ENCODE assay signal across 24 mouse cellular contexts in the genomic region with DNA sequence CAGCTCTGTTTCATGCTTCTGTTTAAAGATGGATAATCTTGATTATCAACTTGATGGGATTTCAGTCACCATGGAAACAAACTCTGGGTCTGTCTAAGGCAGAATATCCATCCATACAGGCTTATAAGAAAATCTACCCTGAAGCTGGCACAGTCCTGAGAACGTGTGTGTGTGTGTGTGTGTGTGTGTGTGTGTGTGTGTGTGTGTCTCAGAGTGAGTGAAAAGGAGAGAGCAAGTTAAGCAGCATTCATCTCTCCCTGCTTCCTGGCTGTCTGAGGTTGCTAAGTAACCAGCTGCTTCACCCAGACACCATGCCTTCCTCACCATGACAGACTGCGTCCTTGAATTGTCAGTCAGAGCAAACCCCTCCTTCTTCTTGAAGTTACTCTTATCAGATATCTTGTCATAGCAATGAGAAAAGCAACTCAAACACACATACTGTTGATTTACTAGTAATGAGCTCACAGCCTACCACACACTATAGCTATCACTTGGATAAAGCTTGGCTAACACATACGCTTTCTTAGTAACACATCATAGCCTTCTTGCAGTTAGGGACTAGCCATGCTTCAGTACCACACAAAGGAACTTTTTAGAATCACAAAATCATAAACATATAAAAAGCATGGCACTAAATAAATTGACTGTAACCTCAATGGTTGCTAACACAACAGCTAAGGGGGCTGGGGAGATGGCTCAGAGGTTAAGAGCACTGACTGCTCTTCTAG.
DNase-seq lines count a peak whose midpoint lies in the region; ATAC-seq lines count a peak whose summit lies in the region.
"Had no signal": no experiment of that assay in that cellular context is flagged by ENCODE, and none has a peak within 500 bp of the region (broad histone marks: within the 10 kb centered on the region; RNA-seq: fewer than 3 reads in every experiment).

No protein-coding gene starts in this region.

- DNase-seq in hindbrain, embryonic 14.5 days (ENCODE audit: low spot score), result no peak
- DNase-seq in midbrain, embryonic 11.5 days (ENCODE audit: low spot score, missing footprints), result peak; percentile 75
- DNase-seq in midbrain, embryonic 14.5 days, result no peak
- DNase-seq in gastrocnemius, adult 18-20 months (ENCODE audit: low spot score), result no peak
- DNase-seq: adrenal gland, postnatal 25 days; B cell, adult 2 months; cerebellum, adult 2 months; cerebellum, postnatal 14 days; gastrocnemius, postnatal 10 days; heart, postnatal 14 days; kidney, postnatal 14 days; liver; lung, adult 2 months; right cerebral cortex, postnatal 25 days had no signal

- no peaks in the 10 kb centered on the region for H3K36me3 ChIP-seq in hindbrain, embryonic 14.5 days (replicated peaks; ENCODE audit: control insufficient read depth, insufficient read depth)
- no peaks in the 10 kb centered on the region for H3K36me3 ChIP-seq in hindbrain, embryonic 13.5 days
- H3K36me3 ChIP-seq in midbrain, embryonic 11.5 days (ENCODE audit: control insufficient read depth, insufficient read depth, low read length), result no peaks in the 10 kb centered on the region
- no peaks in the 10 kb centered on the region for H3K36me3 ChIP-seq in midbrain, embryonic 14.5 days (ENCODE audit: control insufficient read depth, insufficient read depth, low read length)
- H3K36me3 ChIP-seq in midbrain, embryonic 15.5 days (replicated peaks), result no peaks in the 10 kb centered on the region
- no peaks in the 10 kb centered on the region for H3K36me3 ChIP-seq in neural tube, embryonic 15.5 days
- H3K36me3 ChIP-seq: midbrain, embryonic 12.5 days; stomach, embryonic 15.5 days had no signal

- no peaks in the 10 kb centered on the region for H3K4me1 ChIP-seq in hindbrain, embryonic 14.5 days (replicated peaks; ENCODE audit: control insufficient read depth, insufficient read depth, low read length)
- no peaks in the 10 kb centered on the region for H3K4me1 ChIP-seq in hindbrain, embryonic 13.5 days (replicated peaks)
- no peaks in the 10 kb centered on the region for H3K4me1 ChIP-seq in midbrain, embryonic 11.5 days (ENCODE audit: control insufficient read depth, insufficient read depth, low read length)
- H3K4me1 ChIP-seq in midbrain, embryonic 14.5 days (ENCODE audit: control insufficient read depth, insufficient read depth, low read length), result no peaks in the 10 kb centered on the region
- H3K4me1 ChIP-seq in midbrain, embryonic 15.5 days, result no peaks in the 10 kb centered on the region
- no peaks in the 10 kb centered on the region for H3K4me1 ChIP-seq in neural tube, embryonic 15.5 days
- H3K4me1 ChIP-seq: midbrain, embryonic 12.5 days; stomach, embryonic 15.5 days had no signal

- no peak overlapping the region for H3K9ac ChIP-seq in hindbrain, embryonic 14.5 days
- no peak overlapping the region for H3K9ac ChIP-seq in hindbrain, embryonic 13.5 days
- H3K9ac ChIP-seq in midbrain, embryonic 11.5 days (ENCODE audit: low read length), result no peak overlapping the region
- H3K9ac ChIP-seq in midbrain, embryonic 14.5 days (replicated peaks; ENCODE audit: low read length), result no peak overlapping the region
- no peak overlapping the region for H3K9ac ChIP-seq in midbrain, embryonic 15.5 days
- no peak overlapping the region for H3K9ac ChIP-seq in neural tube, embryonic 15.5 days (replicated peaks)
- H3K9ac ChIP-seq: forebrain, embryonic 13.5 days; liver, embryonic 14.5 days; midbrain, embryonic 12.5 days; stomach, embryonic 15.5 days had no signal

- no peaks in the 10 kb centered on the region for H3K27me3 ChIP-seq in hindbrain, embryonic 14.5 days (ENCODE audit: control insufficient read depth, insufficient read depth, low read length)
- no peaks in the 10 kb centered on the region for H3K27me3 ChIP-seq in hindbrain, embryonic 13.5 days
- no peaks in the 10 kb centered on the region for H3K27me3 ChIP-seq in midbrain, embryonic 11.5 days (ENCODE audit: control insufficient read depth, insufficient read depth, low read length)
- H3K27me3 ChIP-seq in midbrain, embryonic 14.5 days (ENCODE audit: control insufficient read depth, insufficient read depth, low read length), result no peaks in the 10 kb centered on the region
- no peaks in the 10 kb centered on the region for H3K27me3 ChIP-seq in midbrain, embryonic 15.5 days (replicated peaks)
- H3K27me3 ChIP-seq in neural tube, embryonic 15.5 days (replicated peaks), result no peaks in the 10 kb centered on the region
- H3K27me3 ChIP-seq: forebrain, embryonic 13.5 days; stomach, embryonic 15.5 days had no signal

- H3K4me2 ChIP-seq in hindbrain, embryonic 14.5 days (replicated peaks), result no peak overlapping the region
- H3K4me2 ChIP-seq in hindbrain, embryonic 13.5 days, result no peak overlapping the region
- no peak overlapping the region for H3K4me2 ChIP-seq in midbrain, embryonic 11.5 days
- H3K4me2 ChIP-seq in midbrain, embryonic 14.5 days (ENCODE audit: low read length), result no peak overlapping the region
- H3K4me2 ChIP-seq in midbrain, embryonic 15.5 days, result no peak overlapping the region
- no peak overlapping the region for H3K4me2 ChIP-seq in neural tube, embryonic 15.5 days
- H3K4me2 ChIP-seq: forebrain, embryonic 13.5 days; midbrain, embryonic 12.5 days; stomach, embryonic 15.5 days had no signal

- WGBS in hindbrain, embryonic 14.5 days, result 48% methylated on average over 3 of the region's 3 CpGs
- WGBS in hindbrain, embryonic 13.5 days, result 66% methylated on average over 3 of the region's 3 CpGs
- WGBS in midbrain, embryonic 11.5 days, result 57% methylated on average over 3 of the region's 3 CpGs
- 48% methylated on average over 3 of the region's 3 CpGs for WGBS in midbrain, embryonic 14.5 days
- WGBS in midbrain, embryonic 15.5 days, result 48% methylated on average over 3 of the region's 3 CpGs
- 70% methylated on average over 3 of the region's 3 CpGs for WGBS in neural tube, embryonic 15.5 days

- peak; percentile 57; the same call in 1 of the 2 replicates for ATAC-seq in hindbrain, embryonic 14.5 days (ENCODE audit: low FRiP score)
- ATAC-seq in hindbrain, embryonic 13.5 days (ENCODE audit: low FRiP score), result no peak
- ATAC-seq in midbrain, embryonic 11.5 days (ENCODE audit: low FRiP score), result no peak
- ATAC-seq in midbrain, embryonic 14.5 days (ENCODE audit: low FRiP score, low TSS enrichment), result no peak
- peak; percentile 37 for ATAC-seq in midbrain, embryonic 15.5 days (replicated peaks)
- 0 out of 2 replicates have a peak, but pooled peaks have one; percentile 33 for ATAC-seq in neural tube, embryonic 15.5 days (ENCODE audit: low FRiP score)
- ATAC-seq: forebrain, embryonic 13.5 days; intestine, postnatal 0 days had no signal

- no peaks in the 10 kb centered on the region for H3K9me3 ChIP-seq in hindbrain, embryonic 14.5 days (ENCODE audit: control insufficient read depth, low read length)
- no peaks in the 10 kb centered on the region for H3K9me3 ChIP-seq in hindbrain, embryonic 13.5 days
- no peaks in the 10 kb centered on the region for H3K9me3 ChIP-seq in midbrain, embryonic 11.5 days (ENCODE audit: control insufficient read depth, low read length)
- no peaks in the 10 kb centered on the region for H3K9me3 ChIP-seq in midbrain, embryonic 14.5 days (ENCODE audit: control insufficient read depth, low read length)
- no peaks in the 10 kb centered on the region for H3K9me3 ChIP-seq in midbrain, embryonic 15.5 days
- no peaks in the 10 kb centered on the region for H3K9me3 ChIP-seq in neural tube, embryonic 15.5 days (replicated peaks)
- H3K9me3 ChIP-seq: forebrain, embryonic 13.5 days; midbrain, embryonic 12.5 days; stomach, embryonic 15.5 days had no signal

- H3K4me3 ChIP-seq in hindbrain, embryonic 14.5 days (replicated peaks; ENCODE audit: low read length), result no peak overlapping the region
- H3K4me3 ChIP-seq in hindbrain, embryonic 13.5 days, result no peak overlapping the region
- H3K4me3 ChIP-seq in midbrain, embryonic 11.5 days (ENCODE audit: low read depth, low read length), result no peak overlapping the region
- no peak overlapping the region for H3K4me3 ChIP-seq in midbrain, embryonic 14.5 days (replicated peaks; ENCODE audit: low read depth, low read length)
- no peak overlapping the region for H3K4me3 ChIP-seq in midbrain, embryonic 15.5 days
- H3K4me3 ChIP-seq in neural tube, embryonic 15.5 days (replicated peaks), result no peak overlapping the region
- H3K4me3 ChIP-seq: erythroblast, embryonic 14.5 days; forebrain, embryonic 13.5 days; midbrain, embryonic 12.5 days; myocyte; stomach, embryonic 15.5 days had no signal

- H3K27ac ChIP-seq in hindbrain, embryonic 14.5 days, result no peak overlapping the region
- no peak overlapping the region for H3K27ac ChIP-seq in hindbrain, embryonic 13.5 days
- H3K27ac ChIP-seq in midbrain, embryonic 11.5 days (ENCODE audit: low read depth, low read length), result no peak overlapping the region
- no peak overlapping the region for H3K27ac ChIP-seq in midbrain, embryonic 14.5 days (replicated peaks; ENCODE audit: low read depth, low read length)
- H3K27ac ChIP-seq in midbrain, embryonic 15.5 days, result no peak overlapping the region
- no peak overlapping the region for H3K27ac ChIP-seq in neural tube, embryonic 15.5 days (replicated peaks)
- H3K27ac ChIP-seq: forebrain, embryonic 13.5 days; liver, embryonic 14.5 days; midbrain, embryonic 12.5 days; stomach, embryonic 15.5 days had no signal

Comparison
In these comparisons a context has a peak if more than half of its experiments do, and no peak if none do; other contexts are left out.
1. ATAC-seq: peak in hindbrain, embryonic 14.5 days (single experiment), midbrain, embryonic 15.5 days (single experiment) and neural tube, embryonic 15.5 days (single experiment); none in hindbrain, embryonic 13.5 days (single experiment), midbrain, embryonic 11.5 days (single experiment) and midbrain, embryonic 14.5 days (single experiment).